Mouse (Mus musculus): ENCODE results near the gene Lef1. TPM values are rescaled to one million over a fixed set of nuclear protein-coding genes. Genes with fewer than 3 reads are reported as not detected.

The Lef1 gene
- polyA plus RNA-seq, 1 experiment from 2014 or later: 48.3 TPM

GRCm38 (mm10) chr3:131111151-131111850 lies 1.0 kb downstream of the Lef1 start:
- Histone ChIP-seq H3K4me1 (peaks cover 86% of the 10 kb centered on the region), H3K27ac (peak overlapping the region; percentile 98), H3K27me3 (ENCODE audit: poor library complexity, severe bottlenecking) (peaks cover 38% of the 10 kb centered on the region), H3K4me3 (peak overlapping the region; percentile 92), H3K9me3 (no peaks in the 10 kb centered on the region), H3K36me3 (replicated peaks) (peaks cover 24% of the 10 kb centered on the region)
- under 1% methylated on average over 59 of the region's 59 CpGs for WGBS
- DNase-seq (ENCODE audit: extremely low spot score, low spot score): peak; percentile 63

- H3K4me1 ChIP-seq: peaks cover 80% of the 10 kb centered on the region
- H3K36me3 ChIP-seq (replicated peaks): peaks cover 31% of the 10 kb centered on the region
- DNase-seq (ENCODE audit: extremely low spot score, low spot score): peak; percentile 81
- H3K27me3 ChIP-seq (ENCODE audit: poor library complexity, severe bottlenecking): peaks cover 31% of the 10 kb centered on the region
- WGBS: under 1% methylated on average over 69 of the region's 69 CpGs
- no peaks in the 10 kb centered on the region for H3K9me3 ChIP-seq
- peak overlapping the region; percentile 92 for H3K4me3 ChIP-seq
- H3K27ac ChIP-seq: peak overlapping the region; percentile 98
Measured at GRCm38 (mm10) chr3:131111851-131112572, 1.7 kb downstream of the Lef1 start.

GRCm38 (mm10) chr3:131112573-131112955 lies 2.3 kb downstream of the Lef1 start:
- under 1% methylated on average over 7 of the region's 7 CpGs for WGBS
- Histone ChIP-seq H3K9me3 (no peaks in the 10 kb centered on the region), H3K27me3 (ENCODE audit: poor library complexity, severe bottlenecking) (peaks cover 25% of the 10 kb centered on the region), H3K27ac (peak overlapping the region; percentile 98), H3K36me3 (replicated peaks) (peaks cover 36% of the 10 kb centered on the region), H3K4me3 (peak overlapping the region; percentile 92), H3K4me1 (peaks cover 77% of the 10 kb centered on the region)
- no peak for DNase-seq (ENCODE audit: extremely low spot score, low spot score)

GRCm38 (mm10) chr3:131113029-131113428 lies 2.8 kb downstream of the Lef1 start:
- Histone ChIP-seq H3K4me1 (peaks cover 76% of the 10 kb centered on the region), H3K9me3 (no peaks in the 10 kb centered on the region)

GRCm38 (mm10) chr3:131116116-131116515 lies 5.8 kb downstream of the Lef1 start:
- H3K4me3 ChIP-seq: no peak overlapping the region
- WGBS: 93% methylated on average over 13 of the region's 13 CpGs
- H3K27ac ChIP-seq: no peak overlapping the region
- H3K36me3 ChIP-seq (replicated peaks): peaks cover 72% of the 10 kb centered on the region
- H3K4me1 ChIP-seq: peaks cover 55% of the 10 kb centered on the region
- H3K9me3 ChIP-seq: no peaks in the 10 kb centered on the region
- DNase-seq (ENCODE audit: extremely low spot score, low spot score): no peak
- no peaks in the 10 kb centered on the region for H3K27me3 ChIP-seq (ENCODE audit: poor library complexity, severe bottlenecking)

More at GRCm38 (mm10) chr3:131113029-131113428, 2.8 kb downstream of the Lef1 start:
- peak overlapping the region; percentile 92 for H3K4me3 ChIP-seq
- 0 out of 2 replicates have a peak overlapping the region, but pooled peaks have one; percentile 98 for H3K27ac ChIP-seq
- H3K36me3 ChIP-seq (replicated peaks): peaks cover 41% of the 10 kb centered on the region
- WGBS: under 1% methylated on average over 13 of the region's 13 CpGs
- H3K27me3 ChIP-seq (ENCODE audit: poor library complexity, severe bottlenecking): peaks cover 21% of the 10 kb centered on the region
- DNase-seq (ENCODE audit: extremely low spot score, low spot score): no peak

GRCm38 (mm10) chr3:131117352-131117751 lies 7.1 kb downstream of the Lef1 start:
- H3K4me1 ChIP-seq: peaks cover 43% of the 10 kb centered on the region
- peaks cover 84% of the 10 kb centered on the region for H3K36me3 ChIP-seq (replicated peaks)
- H3K27me3 ChIP-seq (ENCODE audit: poor library complexity, severe bottlenecking): no peaks in the 10 kb centered on the region
- no peak overlapping the region for H3K27ac ChIP-seq
- 97% methylated on average over 15 of the region's 15 CpGs for WGBS
- no peak for DNase-seq (ENCODE audit: extremely low spot score, low spot score)
- no peaks in the 10 kb centered on the region for H3K9me3 ChIP-seq
- no peak overlapping the region for H3K4me3 ChIP-seq

GRCm38 (mm10) chr3:131117883-131118282 lies 7.6 kb downstream of the Lef1 start:
- Histone ChIP-seq H3K27ac (no peak overlapping the region), H3K9me3 (no peaks in the 10 kb centered on the region), H3K27me3 (ENCODE audit: poor library complexity, severe bottlenecking) (no peaks in the 10 kb centered on the region), H3K4me3 (no peak overlapping the region), H3K36me3 (replicated peaks) (peaks cover 89% of the 10 kb centered on the region), H3K4me1 (peaks cover 38% of the 10 kb centered on the region)
- WGBS: 84% methylated on average over 3 of the region's 3 CpGs
- DNase-seq (ENCODE audit: extremely low spot score, low spot score): no peak

- peaks cover 23% of the 10 kb centered on the region; the same call in 1 of the 2 replicates for H3K4me1 ChIP-seq
- H3K36me3 ChIP-seq (replicated peaks): peaks cover 97% of the 10 kb centered on the region
- 92% methylated on average over 10 of the region's 10 CpGs for WGBS
- no peaks in the 10 kb centered on the region for H3K27me3 ChIP-seq (ENCODE audit: poor library complexity, severe bottlenecking)
- no peak overlapping the region for H3K27ac ChIP-seq
- H3K4me3 ChIP-seq: no peak overlapping the region
- H3K9me3 ChIP-seq: peaks cover 3% of the 10 kb centered on the region; the same call in 1 of the 2 replicates
- no peak for DNase-seq (ENCODE audit: extremely low spot score, low spot score)
Measured at GRCm38 (mm10) chr3:131119435-131119834, 9.2 kb downstream of the Lef1 start.

GRCm38 (mm10) chr3:131123501-131123900 lies 13.2 kb downstream of the Lef1 start:
- Histone ChIP-seq H3K27me3 (ENCODE audit: poor library complexity, severe bottlenecking) (no peaks in the 10 kb centered on the region), H3K4me1 (peaks cover 1% of the 10 kb centered on the region; the same call in 1 of the 2 replicates), H3K9me3 (peaks cover 3% of the 10 kb centered on the region), H3K4me3 (no peak overlapping the region), H3K36me3 (replicated peaks) (peaks cover 94% of the 10 kb centered on the region), H3K27ac (no peak overlapping the region)
- 93% methylated on average over 6 of the region's 6 CpGs for WGBS
- no peak for DNase-seq (ENCODE audit: extremely low spot score, low spot score)

- Histone ChIP-seq H3K9me3 (peaks cover 3% of the 10 kb centered on the region), H3K27me3 (ENCODE audit: poor library complexity, severe bottlenecking) (no peaks in the 10 kb centered on the region), H3K4me1 (no peaks in the 10 kb centered on the region), H3K27ac (no peak overlapping the region), H3K4me3 (no peak overlapping the region), H3K36me3 (replicated peaks) (peaks cover 91% of the 10 kb centered on the region)
- 95% methylated on average over 13 of the region's 13 CpGs for WGBS
- DNase-seq (ENCODE audit: extremely low spot score, low spot score): no peak
Measured at GRCm38 (mm10) chr3:131125873-131126272, 15.6 kb downstream of the Lef1 start.

GRCm38 (mm10) chr3:131126438-131126837 lies 16.2 kb downstream of the Lef1 start:
- Histone ChIP-seq H3K27ac (no peak overlapping the region), H3K9me3 (peaks cover 3% of the 10 kb centered on the region), H3K4me3 (no peak overlapping the region), H3K4me1 (no peaks in the 10 kb centered on the region), H3K27me3 (ENCODE audit: poor library complexity, severe bottlenecking) (no peaks in the 10 kb centered on the region), H3K36me3 (replicated peaks) (peaks cover 90% of the 10 kb centered on the region)
- DNase-seq (ENCODE audit: extremely low spot score, low spot score): no peak
- WGBS: 99% methylated on average over 4 of the region's 4 CpGs

- DNase-seq (ENCODE audit: extremely low spot score, low spot score): no peak
- H3K36me3 ChIP-seq (replicated peaks): peaks cover 29% of the 10 kb centered on the region
- 67% methylated on average over 9 of the region's 9 CpGs for WGBS
- 0 out of 2 replicates have a peak overlapping the region, but pooled peaks have one; percentile 73 for H3K27ac ChIP-seq
- H3K9me3 ChIP-seq: no peaks in the 10 kb centered on the region
- peaks cover 54% of the 10 kb centered on the region for H3K4me1 ChIP-seq
- no peak overlapping the region for H3K4me3 ChIP-seq
- no peaks in the 10 kb centered on the region for H3K27me3 ChIP-seq (ENCODE audit: poor library complexity, severe bottlenecking)
Measured at GRCm38 (mm10) chr3:131134003-131134402, 23.7 kb downstream of the Lef1 start.

- H3K4me1 ChIP-seq: peaks cover 67% of the 10 kb centered on the region
- peak overlapping the region; percentile 8; the same call in 1 of the 2 replicates for H3K4me3 ChIP-seq
- H3K27ac ChIP-seq: peak overlapping the region; percentile 58; the same call in 1 of the 2 replicates
- peaks cover 22% of the 10 kb centered on the region for H3K36me3 ChIP-seq (replicated peaks)
- DNase-seq (ENCODE audit: extremely low spot score, low spot score): no peak
- H3K9me3 ChIP-seq: no peaks in the 10 kb centered on the region
- H3K27me3 ChIP-seq (ENCODE audit: poor library complexity, severe bottlenecking): no peaks in the 10 kb centered on the region
- 32% methylated on average over 9 of the region's 9 CpGs for WGBS
Measured at GRCm38 (mm10) chr3:131135434-131135833, 25.2 kb downstream of the Lef1 start.

Measured in forebrain, embryonic 10.5 days (tissue).